Mouse (Mus musculus) urinary bladder, adult 18-20 months (tissue): Measurements from ENCODE around the gene Adamtsl2.

Experiments used
- DNase-seq, 2 experiments: peaks; one replicate each; pipeline ENCODE4 v3.0.0; 2022; ENCODE audit warnings: low spot score in 2 of 2, mixed read lengths in 2 of 2

Adamtsl2 gene

GRCm38 (mm10) chr2:27079152-27079584 is at the start of gene Adamtsl2:
TSS of gene Adamtsl2 (plus strand) at chr2:27079379.
- DNase-seq, result peak in 1 of 2 experiments; percentile 50

DNA sequence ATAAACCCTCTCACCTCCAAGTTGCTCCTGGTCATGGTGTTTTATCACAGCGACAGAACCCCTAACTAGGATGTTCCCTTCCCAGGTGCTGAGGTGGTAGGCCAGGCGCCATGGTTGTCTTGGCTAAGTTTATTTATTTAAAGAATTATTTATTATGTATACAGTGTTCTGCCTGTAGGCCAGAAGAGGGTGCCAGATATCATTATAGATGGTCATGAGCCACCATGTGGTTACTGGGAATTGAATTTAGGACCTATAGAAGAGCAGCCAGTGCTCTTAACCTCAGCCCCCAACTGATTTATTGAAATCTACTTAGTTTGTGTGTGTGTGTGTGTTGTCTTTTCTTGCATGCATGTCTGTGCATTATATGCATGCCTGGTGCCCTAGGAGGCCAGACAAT is 46.8 kb upstream of the Adamtsl2 start:
- no peak for DNase-seq

GRCm38 (mm10) chr2:27036003-27036402 is 43.2 kb upstream of the Adamtsl2 start:
- DNase-seq, result peak in 1 of 2 experiments; percentile 39

- DNase-seq, result no peak
These were observed 42.2 kb upstream of the Adamtsl2 start for GRCm38 (mm10) chr2:27037008-27037407.

DNA sequence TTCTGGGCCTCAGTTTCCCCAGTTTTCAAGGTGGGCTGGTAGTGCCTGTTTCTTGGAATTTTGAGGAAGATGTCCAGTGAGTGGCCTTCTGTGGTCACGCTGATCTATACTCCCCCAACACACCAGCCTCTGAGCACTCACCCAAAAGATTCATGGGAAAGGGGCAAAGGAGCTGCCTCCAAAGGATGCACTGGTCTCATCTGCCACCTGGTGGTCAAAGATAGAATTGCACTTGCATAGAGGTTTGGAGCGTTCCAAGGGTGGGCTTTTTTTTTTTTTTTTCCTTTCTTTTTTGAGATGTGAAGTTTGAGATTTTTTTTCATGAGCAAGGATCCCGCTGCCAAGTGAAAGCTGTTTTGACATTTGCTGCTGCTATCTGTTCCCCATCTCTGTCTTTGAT is 40.6 kb upstream of the Adamtsl2 start:
- DNase-seq, result peak in 1 of 2 experiments; percentile 40

- no peak for DNase-seq
These were observed 39.9 kb upstream of the Adamtsl2 start for GRCm38 (mm10) chr2:27039286-27039685.

GRCm38 (mm10) chr2:27042131-27042844 is 36.9 kb upstream of the Adamtsl2 start:
- DNase-seq, result no peak

DNA sequence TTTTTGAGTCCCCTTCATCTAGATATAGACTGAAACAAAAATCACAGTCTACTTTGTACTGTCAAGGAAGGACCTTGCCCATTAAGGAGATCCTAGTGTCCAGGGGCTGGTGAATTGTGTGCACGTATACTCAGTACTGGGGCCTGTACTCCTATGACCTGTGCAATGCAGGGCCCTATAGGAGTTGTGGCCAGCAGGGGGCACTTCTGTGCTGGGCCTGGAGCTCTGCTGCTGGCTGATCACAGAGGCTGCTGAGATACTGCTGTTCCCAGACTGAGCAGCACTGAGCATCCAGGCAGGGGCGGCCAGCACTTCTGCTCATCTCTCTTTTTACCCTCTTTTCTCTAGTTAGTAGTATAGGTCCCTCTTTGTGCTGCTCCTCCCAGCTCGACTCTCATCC is 35.7 kb upstream of the Adamtsl2 start:
- DNase-seq, result peak; percentile 46 to 68

DNA sequence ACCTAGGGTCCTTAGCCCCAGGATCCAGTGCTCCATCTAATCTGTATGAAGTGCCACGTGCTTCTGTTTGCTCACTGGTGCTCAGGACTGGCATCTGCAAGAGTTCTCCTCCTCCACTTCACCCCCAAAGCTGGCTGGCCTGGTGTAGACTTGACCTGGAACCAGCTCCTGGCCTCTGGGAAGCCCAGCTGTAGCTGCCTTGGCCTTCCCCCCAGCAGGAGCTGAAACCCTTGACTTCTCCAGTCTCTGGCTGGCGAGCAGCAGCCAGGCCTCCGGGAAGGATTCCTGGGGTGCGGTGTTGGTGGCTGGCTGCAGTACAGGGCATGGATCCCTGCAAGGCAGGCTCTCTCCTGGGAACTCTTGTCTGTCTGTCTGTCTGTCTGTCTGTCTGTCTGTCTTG is 35.0 kb upstream of the Adamtsl2 start:
- DNase-seq, result no peak

DNA sequence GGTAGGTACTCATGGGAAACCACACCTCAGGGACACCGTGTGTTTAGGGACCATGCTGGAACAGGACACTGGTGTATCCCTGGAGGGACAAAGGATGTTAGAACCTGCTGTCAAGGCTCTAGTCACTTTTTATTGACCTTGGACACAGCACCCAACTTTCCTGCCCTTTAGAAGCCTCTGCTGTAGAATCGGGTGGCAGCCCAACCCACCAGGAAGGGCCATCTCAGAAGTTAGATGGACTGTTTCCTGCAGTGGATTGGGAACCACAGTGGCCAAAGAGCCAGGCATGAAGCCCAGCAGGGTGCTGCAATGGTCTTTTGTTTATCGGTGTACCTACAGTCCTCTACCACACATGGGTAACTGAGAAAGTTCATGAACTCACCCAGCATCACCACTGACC is 34.5 kb upstream of the Adamtsl2 start:
- DNase-seq, result no peak

- peak in 1 of 2 experiments; percentile 62 for DNase-seq
These were observed 33.0 kb upstream of the Adamtsl2 start for GRCm38 (mm10) chr2:27045979-27046770.

DNA sequence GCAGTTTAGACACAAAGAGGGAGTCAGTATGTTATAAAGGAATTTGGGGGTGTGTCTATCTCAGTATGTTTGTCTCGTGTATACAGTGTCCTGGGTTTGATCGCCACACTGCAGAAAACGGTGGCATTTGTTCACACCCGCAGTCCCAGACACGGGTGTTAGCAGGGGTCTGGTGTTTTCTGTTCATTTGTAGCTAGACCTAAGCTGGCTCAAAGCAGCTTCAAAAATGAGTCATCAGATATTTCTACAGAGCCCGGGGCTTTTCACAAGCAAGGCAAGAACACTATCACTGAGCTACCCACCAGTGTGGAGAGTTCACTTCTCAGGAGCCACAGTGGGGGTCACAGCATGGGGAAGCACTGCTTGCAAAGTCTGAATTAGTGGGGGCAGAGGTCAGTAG is 29.8 kb upstream of the Adamtsl2 start:
- no peak for DNase-seq

GRCm38 (mm10) chr2:27058251-27058650 is 20.9 kb upstream of the Adamtsl2 start:
- DNase-seq, result no peak

GRCm38 (mm10) chr2:27058751-27059150 is 20.4 kb upstream of the Adamtsl2 start:
- no peak for DNase-seq

GRCm38 (mm10) chr2:27059187-27059586 is 20.0 kb upstream of the Adamtsl2 start:
- no peak for DNase-seq

GRCm38 (mm10) chr2:27067124-27067523 is 12.1 kb upstream of the Adamtsl2 start:
- DNase-seq, result no peak

- no peak for DNase-seq
These were observed 11.2 kb upstream of the Adamtsl2 start for GRCm38 (mm10) chr2:27067996-27068395.

DNA sequence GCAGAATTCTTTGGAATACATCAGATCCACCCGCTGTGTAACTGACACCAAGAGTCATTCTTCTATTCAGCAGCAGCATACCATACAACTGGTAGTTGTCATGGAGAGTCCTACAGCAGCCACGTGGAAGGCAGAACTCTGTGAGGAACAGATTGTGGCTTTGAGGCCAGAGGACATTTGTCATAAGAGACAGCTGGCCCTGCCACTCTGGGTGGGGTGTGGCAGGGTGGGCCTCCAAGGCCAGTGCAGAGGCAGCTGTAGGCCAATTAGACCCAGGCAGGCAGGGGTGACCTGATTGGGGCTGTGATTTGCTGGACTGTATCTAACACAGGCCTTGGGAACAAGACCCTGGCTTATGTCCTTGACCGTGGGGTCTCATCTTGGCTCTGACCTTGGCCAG is 9.5 kb upstream of the Adamtsl2 start:
- DNase-seq, result no peak

DNA sequence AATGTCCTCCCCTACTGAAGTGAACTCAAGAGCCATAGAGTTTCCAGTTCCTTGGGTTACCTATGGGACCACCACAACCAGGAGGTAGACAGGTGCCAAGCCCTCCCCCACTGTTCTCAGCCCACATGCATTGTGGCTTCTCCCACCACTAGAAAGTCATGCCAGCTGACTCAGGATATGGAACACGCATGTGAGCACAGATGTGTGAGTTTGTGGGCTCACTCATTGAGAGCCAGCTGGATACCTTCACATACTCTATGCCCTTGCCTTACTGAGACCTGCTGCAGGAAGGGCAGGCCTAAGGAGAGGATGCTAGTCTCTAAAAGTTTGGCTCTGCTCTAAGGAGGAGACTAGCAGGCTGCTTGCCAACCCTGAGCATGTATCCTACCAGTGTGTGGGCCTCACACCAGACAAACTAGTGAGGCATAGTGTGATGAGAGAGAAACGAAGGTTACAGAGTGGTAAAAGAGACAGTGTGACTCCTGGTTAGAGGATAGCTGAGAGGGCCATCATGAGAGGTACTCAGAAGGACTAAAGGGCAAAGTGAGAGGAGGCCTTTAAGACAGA is 8.8 kb upstream of the Adamtsl2 start:
- no peak for DNase-seq

- DNase-seq, result no peak
These were observed 8.0 kb upstream of the Adamtsl2 start for GRCm38 (mm10) chr2:27071137-27071536.

GRCm38 (mm10) chr2:27071978-27072377 is 7.2 kb upstream of the Adamtsl2 start, which contains the start of gene Mymk:
TSS of gene Mymk (minus strand) at chr2:27072179.
- DNase-seq, result no peak

DNA sequence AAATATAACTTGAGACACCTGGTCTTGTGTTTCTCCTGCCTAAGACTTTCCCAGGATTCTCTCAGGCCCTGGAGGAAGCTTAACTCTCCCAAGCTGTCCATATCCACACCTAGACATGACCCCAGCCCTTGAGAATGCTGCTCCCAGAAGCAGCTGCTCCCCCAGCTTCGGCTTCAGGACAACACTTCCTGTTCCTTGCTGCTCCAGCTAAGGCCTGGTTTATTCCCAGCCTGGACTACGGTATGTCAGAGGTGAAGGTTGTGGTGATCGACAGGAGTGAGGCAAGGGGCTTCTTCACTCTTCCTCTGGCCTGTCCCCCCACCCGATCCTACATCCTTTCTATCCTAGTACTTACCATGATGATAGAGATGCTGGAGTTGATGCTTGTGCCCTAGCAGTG is 5.8 kb upstream of the Adamtsl2 start:
- no peak for DNase-seq

GRCm38 (mm10) chr2:27074804-27075203 is 4.4 kb upstream of the Adamtsl2 start:
- no peak for DNase-seq
